Mouse (Mus musculus): ENCODE measurements at regions not wholly inside any gene's neighbourhood (a gene's known extent, or its start where the extent isn't known, plus 50 kb on each side); places are given as distances from the start of the nearest gene placed in this dataset.

DNA sequence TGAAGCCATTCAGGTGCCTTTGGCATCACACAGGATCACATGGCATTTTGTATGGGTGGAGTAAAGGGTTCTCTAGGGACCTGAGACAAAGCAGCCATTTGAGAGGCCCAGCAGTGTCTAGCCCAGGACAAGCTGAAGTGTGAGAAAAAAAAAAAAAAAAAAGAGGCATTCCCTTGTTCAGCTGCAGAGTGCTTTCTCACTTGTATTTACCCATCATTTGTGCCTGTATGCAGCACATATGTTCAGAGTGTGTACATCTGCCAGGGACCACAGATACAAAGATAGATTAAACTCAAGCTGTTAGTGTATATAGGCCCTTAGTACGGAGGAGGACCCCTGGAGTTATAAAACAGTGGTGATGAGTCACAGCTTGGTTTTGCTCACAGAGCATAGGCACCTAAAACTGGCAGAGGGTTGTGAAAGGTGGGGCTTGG lies 159.4 kb upstream of the Arrdc4 start:
- Histone ChIP-seq H3K4me2 (no peak overlapping the region), H3K9ac (ENCODE audit: low read depth, low read length) (no peak overlapping the region), H3K4me3 (ENCODE audit: low read depth, low read length) (no peak overlapping the region), H3K4me1 (replicated peaks; ENCODE audit: control insufficient read depth, insufficient read depth, low read length) (no peaks in the 10 kb centered on the region), H3K9me3 (ENCODE audit: control insufficient read depth, low read length) (no peaks in the 10 kb centered on the region), H3K27me3 (replicated peaks; ENCODE audit: control insufficient read depth, insufficient read depth, low read length) (no peaks in the 10 kb centered on the region), H3K27ac (ENCODE audit: low read depth, low read length) (no peak overlapping the region), H3K36me3 (ENCODE audit: control insufficient read depth, insufficient read depth, low read length) (no peaks in the 10 kb centered on the region)
- DNase-seq (ENCODE audit: low spot score) (no peak), ATAC-seq (replicated peaks; ENCODE audit: low FRiP score) (no peak)
- WGBS = 79% methylated on average over 1 of the region's 1 CpGs

DNA sequence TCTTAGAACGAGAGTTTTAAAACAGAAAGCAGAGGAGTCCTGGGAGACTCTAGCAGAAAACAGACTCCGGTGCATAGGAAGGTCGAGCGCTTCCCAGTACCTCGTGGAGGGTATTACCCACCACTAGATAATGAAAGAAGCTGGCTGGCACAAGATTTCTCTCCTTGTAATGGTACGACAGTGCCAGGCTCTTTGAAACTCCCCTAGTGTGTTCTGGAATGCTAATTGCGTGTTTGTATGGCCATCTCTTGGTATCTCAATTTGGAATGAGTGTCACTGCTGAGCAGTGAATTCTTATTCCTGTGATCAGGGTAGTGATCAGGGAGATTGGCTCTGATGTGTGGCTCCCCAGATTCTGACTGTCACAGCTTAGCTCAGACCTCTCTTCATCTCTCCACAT lies 158.8 kb upstream of the Arrdc4 start:
- H3K4me3 ChIP-seq (ENCODE audit: low read depth, low read length) = no peak overlapping the region
- H3K4me1 ChIP-seq (replicated peaks; ENCODE audit: control insufficient read depth, insufficient read depth, low read length) = no peaks in the 10 kb centered on the region
- no peak overlapping the region for H3K9ac ChIP-seq (ENCODE audit: low read depth, low read length)
- no peaks in the 10 kb centered on the region for H3K9me3 ChIP-seq (ENCODE audit: control insufficient read depth, low read length)
- H3K27me3 ChIP-seq (replicated peaks; ENCODE audit: control insufficient read depth, insufficient read depth, low read length) = no peaks in the 10 kb centered on the region
- WGBS = 81% methylated on average over 7 of the region's 7 CpGs
- H3K36me3 ChIP-seq (ENCODE audit: control insufficient read depth, insufficient read depth, low read length) = no peaks in the 10 kb centered on the region
- no peak overlapping the region for H3K4me2 ChIP-seq
- ATAC-seq (replicated peaks; ENCODE audit: low FRiP score) (no peak), DNase-seq (ENCODE audit: low spot score) (no peak)
- H3K27ac ChIP-seq (ENCODE audit: low read depth, low read length) = no peak overlapping the region

GRCm38 (mm10) chr7:68906771-68907395 lies 157.8 kb upstream of the Arrdc4 start:
- no peaks in the 10 kb centered on the region for H3K27me3 ChIP-seq (replicated peaks; ENCODE audit: control insufficient read depth, insufficient read depth, low read length)
- H3K4me3 ChIP-seq (ENCODE audit: low read depth, low read length) = no peak overlapping the region
- H3K9ac ChIP-seq (ENCODE audit: low read depth, low read length) = no peak overlapping the region
- WGBS = 75% methylated on average over 8 of the region's 8 CpGs
- no peak overlapping the region for H3K27ac ChIP-seq (ENCODE audit: low read depth, low read length)
- H3K4me1 ChIP-seq (replicated peaks; ENCODE audit: control insufficient read depth, insufficient read depth, low read length) = no peaks in the 10 kb centered on the region
- H3K4me2 ChIP-seq = no peak overlapping the region
- DNase-seq (ENCODE audit: low spot score) (no peak), ATAC-seq (replicated peaks; ENCODE audit: low FRiP score) (no peak)
- no peaks in the 10 kb centered on the region for H3K36me3 ChIP-seq (ENCODE audit: control insufficient read depth, insufficient read depth, low read length)
- H3K9me3 ChIP-seq (ENCODE audit: control insufficient read depth, low read length) = no peaks in the 10 kb centered on the region

- H3K4me2 ChIP-seq = no peak overlapping the region
- no peaks in the 10 kb centered on the region for H3K4me1 ChIP-seq (replicated peaks; ENCODE audit: control insufficient read depth, insufficient read depth, low read length)
- no peaks in the 10 kb centered on the region for H3K27me3 ChIP-seq (replicated peaks; ENCODE audit: control insufficient read depth, insufficient read depth, low read length)
- no peak for ATAC-seq (replicated peaks; ENCODE audit: low FRiP score)
- 85% methylated on average over 4 of the region's 4 CpGs for WGBS
- no peaks in the 10 kb centered on the region for H3K36me3 ChIP-seq (ENCODE audit: control insufficient read depth, insufficient read depth, low read length)
- no peak overlapping the region for H3K4me3 ChIP-seq (ENCODE audit: low read depth, low read length)
- no peak for DNase-seq (ENCODE audit: low spot score)
- H3K9ac ChIP-seq (ENCODE audit: low read depth, low read length) = no peak overlapping the region
- no peaks in the 10 kb centered on the region for H3K9me3 ChIP-seq (ENCODE audit: control insufficient read depth, low read length)
- H3K27ac ChIP-seq (ENCODE audit: low read depth, low read length) = no peak overlapping the region
Observed at GRCm38 (mm10) chr7:68905793-68906192, 156.8 kb upstream of the Arrdc4 start.

- Histone ChIP-seq H3K27me3 (replicated peaks; ENCODE audit: control insufficient read depth, insufficient read depth, low read length) (no peaks in the 10 kb centered on the region), H3K36me3 (ENCODE audit: control insufficient read depth, insufficient read depth, low read length) (no peaks in the 10 kb centered on the region), H3K9ac (ENCODE audit: low read depth, low read length) (no peak overlapping the region), H3K4me1 (replicated peaks; ENCODE audit: control insufficient read depth, insufficient read depth, low read length) (no peaks in the 10 kb centered on the region), H3K4me3 (ENCODE audit: low read depth, low read length) (no peak overlapping the region), H3K9me3 (ENCODE audit: control insufficient read depth, low read length) (no peaks in the 10 kb centered on the region), H3K4me2 (no peak overlapping the region), H3K27ac (ENCODE audit: low read depth, low read length) (no peak overlapping the region)
- ATAC-seq (replicated peaks; ENCODE audit: low FRiP score) (no peak), DNase-seq (ENCODE audit: low spot score) (no peak)
Observed at GRCm38 (mm10) chr7:68886173-68886572, 137.1 kb upstream of the Arrdc4 start.

DNA sequence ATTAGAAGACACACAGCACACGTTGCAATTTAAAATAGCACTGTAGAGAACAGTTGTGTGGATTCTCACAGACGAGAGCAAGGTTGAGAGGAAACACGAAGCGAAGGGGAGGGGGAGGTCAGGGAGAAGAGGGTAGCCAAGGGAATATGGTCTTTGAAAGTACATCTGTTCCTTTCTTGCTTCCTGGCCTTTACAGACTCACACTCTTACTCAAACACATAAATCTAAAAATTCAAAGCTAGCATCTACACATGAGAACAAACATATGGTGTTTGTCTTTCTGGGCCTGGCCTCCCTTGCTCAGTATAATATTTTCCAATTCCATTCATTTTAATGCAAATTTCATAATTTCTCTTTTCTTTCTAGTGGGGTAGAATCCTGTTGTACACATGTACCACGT lies 124.0 kb upstream of the Arrdc4 start:
- Histone ChIP-seq H3K4me1 (replicated peaks; ENCODE audit: control insufficient read depth, insufficient read depth, low read length) (no peaks in the 10 kb centered on the region), H3K36me3 (ENCODE audit: control insufficient read depth, insufficient read depth, low read length) (no peaks in the 10 kb centered on the region), H3K27me3 (replicated peaks; ENCODE audit: control insufficient read depth, insufficient read depth, low read length) (no peaks in the 10 kb centered on the region), H3K4me2 (no peak overlapping the region), H3K27ac (ENCODE audit: low read depth, low read length) (no peak overlapping the region), H3K9ac (ENCODE audit: low read depth, low read length) (no peak overlapping the region), H3K9me3 (ENCODE audit: control insufficient read depth, low read length) (no peaks in the 10 kb centered on the region), H3K4me3 (ENCODE audit: low read depth, low read length) (no peak overlapping the region)
- 60% methylated on average over 5 of the region's 5 CpGs for WGBS
- DNase-seq (ENCODE audit: low spot score) = no peak
- no peak for ATAC-seq (replicated peaks; ENCODE audit: low FRiP score)

DNA sequence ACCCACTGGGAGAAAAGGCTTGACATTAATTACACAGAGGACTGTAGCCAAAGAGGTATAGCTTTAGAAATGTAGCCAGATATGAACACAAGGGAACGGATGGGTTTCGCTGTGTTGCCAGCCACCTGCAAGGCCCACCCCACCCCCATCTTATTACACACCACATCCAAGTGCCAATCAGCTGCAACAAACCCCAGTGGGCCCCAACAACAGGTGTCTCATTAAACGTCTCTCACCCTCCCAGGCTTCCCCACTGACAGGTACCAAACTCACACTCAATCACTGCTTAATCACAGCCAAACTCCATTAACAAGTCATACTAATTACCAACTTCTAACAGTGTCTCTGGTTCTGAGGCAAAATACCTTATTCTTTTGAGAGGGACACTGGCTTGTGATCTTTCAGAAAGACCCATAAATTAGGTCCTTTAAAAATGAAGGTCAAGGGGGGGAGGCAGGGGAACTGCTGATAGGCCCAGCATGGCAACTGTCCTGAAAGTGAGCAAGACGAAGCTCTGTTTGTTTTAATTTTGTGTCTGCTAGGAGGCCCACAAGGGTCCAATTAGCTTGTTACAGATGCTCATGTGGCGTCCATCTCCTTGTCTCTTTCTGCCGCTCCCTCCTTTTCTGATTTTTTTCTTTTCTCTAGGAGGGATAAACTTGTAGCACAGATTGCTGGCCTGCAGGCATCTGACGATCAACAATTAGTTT lies 115.4 kb upstream of the Arrdc4 start:
- Histone ChIP-seq H3K4me3 (ENCODE audit: low read depth, low read length) (no peak overlapping the region), H3K4me2 (no peak overlapping the region), H3K27ac (ENCODE audit: low read depth, low read length) (no peak overlapping the region), H3K36me3 (ENCODE audit: control insufficient read depth, insufficient read depth, low read length) (no peaks in the 10 kb centered on the region), H3K9me3 (ENCODE audit: control insufficient read depth, low read length) (no peaks in the 10 kb centered on the region), H3K4me1 (replicated peaks; ENCODE audit: control insufficient read depth, insufficient read depth, low read length) (no peaks in the 10 kb centered on the region), H3K9ac (ENCODE audit: low read depth, low read length) (no peak overlapping the region), H3K27me3 (replicated peaks; ENCODE audit: control insufficient read depth, insufficient read depth, low read length) (no peaks in the 10 kb centered on the region)
- ATAC-seq (replicated peaks; ENCODE audit: low FRiP score) = no peak
- 61% methylated on average over 7 of the region's 7 CpGs for WGBS
- no peak for DNase-seq (ENCODE audit: low spot score)

DNA sequence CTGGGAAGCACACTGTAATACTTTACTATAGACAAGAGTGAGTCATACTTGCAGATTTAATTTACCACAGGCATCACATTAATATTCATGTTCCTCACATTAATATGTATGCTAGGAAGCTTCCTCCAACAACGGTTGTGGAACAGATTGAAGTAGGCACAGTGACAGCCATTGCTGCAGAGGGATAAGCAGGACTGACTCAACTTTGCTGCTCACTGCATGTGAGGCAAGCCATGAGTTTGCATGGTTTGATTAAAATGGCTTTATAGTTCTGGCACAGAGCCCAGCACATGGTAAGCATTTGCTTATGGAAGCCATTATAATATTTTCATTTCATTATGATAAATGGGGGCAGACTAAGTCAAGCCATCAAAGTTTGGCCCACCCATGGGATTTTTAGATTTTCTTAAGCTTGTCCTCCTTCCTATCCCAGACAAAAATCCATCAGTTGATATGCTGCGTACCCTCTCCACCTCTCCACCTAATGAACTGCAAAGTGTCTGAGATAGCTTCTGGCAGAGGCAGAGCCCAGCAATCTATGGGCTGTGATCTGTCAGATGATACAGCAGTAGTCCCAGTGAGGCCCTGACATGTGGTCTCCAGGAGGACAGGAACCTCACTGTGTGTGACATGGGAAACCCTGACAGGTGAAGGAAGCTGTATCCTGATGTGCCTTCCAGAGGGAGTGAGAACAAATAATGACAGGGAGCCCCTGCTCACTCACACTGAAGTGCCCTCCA lies 109.6 kb upstream of the Arrdc4 start:
- Histone ChIP-seq H3K4me3 (ENCODE audit: low read depth, low read length) (no peak overlapping the region), H3K9me3 (ENCODE audit: control insufficient read depth, low read length) (no peaks in the 10 kb centered on the region), H3K27ac (ENCODE audit: low read depth, low read length) (no peak overlapping the region), H3K36me3 (ENCODE audit: control insufficient read depth, insufficient read depth, low read length) (no peaks in the 10 kb centered on the region), H3K4me2 (no peak overlapping the region), H3K27me3 (replicated peaks; ENCODE audit: control insufficient read depth, insufficient read depth, low read length) (no peaks in the 10 kb centered on the region), H3K4me1 (replicated peaks; ENCODE audit: control insufficient read depth, insufficient read depth, low read length) (no peaks in the 10 kb centered on the region), H3K9ac (ENCODE audit: low read depth, low read length) (no peak overlapping the region)
- 67% methylated on average over 2 of the region's 2 CpGs for WGBS
- no peak for ATAC-seq (replicated peaks; ENCODE audit: low FRiP score)
- DNase-seq (ENCODE audit: low spot score) = no peak

Data from liver, embryonic 11.5 days (tissue).